In genomic region chr6:24573319-24573718, GRCm38 (mm10) we compare ENCODE assay signal across 27 mouse cellular contexts. TPM values are rescaled to one million over a fixed set of nuclear protein-coding genes. Genes with fewer than 3 reads are reported as not detected.
DNase-seq lines count a peak whose midpoint lies in the region; ATAC-seq and TF ChIP-seq lines count a peak whose summit lies in the region.
"Had no signal": no experiment of that assay in that cellular context is flagged by ENCODE, and none has a peak within 500 bp of the region (broad histone marks: within the 10 kb centered on the region; RNA-seq: fewer than 3 reads in every experiment).

No protein-coding gene starts in this region.

- H3K79me2 ChIP-seq in heart, adult 2 months (replicated peaks; ENCODE audit: control insufficient read depth, insufficient read depth, low read length), result no peaks in the 10 kb centered on the region

- TF ChIP-seq CTCF in heart, adult 2 months (IDR thresholded peaks at IDR 0.05), result no peak

- no peak for TF ChIP-seq POLR2A in heart, adult 2 months (IDR thresholded peaks at IDR 0.05; ENCODE audit: insufficient read depth, low read depth, low read length)

- no peak for ATAC-seq in heart, embryonic 11.5 days (replicated peaks; ENCODE audit: insufficient number of reproducible peaks, low FRiP score, low TSS enrichment)
- no peak for ATAC-seq in heart, embryonic 12.5 days (ENCODE audit: insufficient number of reproducible peaks, low FRiP score)
- ATAC-seq: activated CD4-positive, CD25-positive, alpha-beta regulatory T cell, adult 4 months; CD4-positive, CD25-positive, alpha-beta regulatory T cell, adult 4 months; forebrain, embryonic 13.5 days; Patski had no signal

- H3K27ac ChIP-seq in heart, embryonic 11.5 days (ENCODE audit: low read depth, low read length), result no peak overlapping the region
- H3K27ac ChIP-seq in heart, adult 2 months, result peak overlapping the region; percentile 74
- H3K27ac ChIP-seq in heart, embryonic 12.5 days (ENCODE audit: poor library complexity, severe bottlenecking), result no peak overlapping the region
- H3K27ac ChIP-seq: embryonic facial prominence, embryonic 10.5 days; embryonic facial prominence, embryonic 12.5 days; forebrain, embryonic 13.5 days had no signal

- no peak overlapping the region for H3K9ac ChIP-seq in heart, embryonic 11.5 days (ENCODE audit: low read depth, low read length)
- H3K9ac ChIP-seq in heart, adult 2 months (ENCODE audit: low read depth, low read length), result no peak overlapping the region
- H3K9ac ChIP-seq in heart, embryonic 12.5 days, result no peak overlapping the region
- H3K9ac ChIP-seq: embryonic facial prominence, embryonic 12.5 days; forebrain, embryonic 13.5 days had no signal

- H3K27me3 ChIP-seq in heart, embryonic 11.5 days (ENCODE audit: control insufficient read depth, insufficient read depth, low read length), result no peaks in the 10 kb centered on the region
- H3K27me3 ChIP-seq in heart, adult 2 months (ENCODE audit: control insufficient read depth, insufficient read depth, low read length), result no peaks in the 10 kb centered on the region
- no peaks in the 10 kb centered on the region for H3K27me3 ChIP-seq in heart, embryonic 12.5 days (replicated peaks)
- H3K27me3 ChIP-seq: CH12.LX; embryonic facial prominence, embryonic 12.5 days; forebrain, embryonic 13.5 days; Patski had no signal

- TF ChIP-seq EP300 in heart, adult 2 months (IDR thresholded peaks at IDR 0.05; ENCODE audit: insufficient read depth, low read depth, low read length), result peak; percentile 94

- H3K4me2 ChIP-seq in heart, embryonic 11.5 days, result no peak overlapping the region
- no peak overlapping the region for H3K4me2 ChIP-seq in heart, embryonic 12.5 days
- H3K4me2 ChIP-seq: embryonic facial prominence, embryonic 12.5 days; forebrain, embryonic 13.5 days had no signal

- H3K4me3 ChIP-seq in heart, embryonic 11.5 days (ENCODE audit: low read depth, low read length), result no peak overlapping the region
- no peak overlapping the region for H3K4me3 ChIP-seq in heart, adult 2 months
- no peak overlapping the region for H3K4me3 ChIP-seq in heart, embryonic 12.5 days
- H3K4me3 ChIP-seq: embryonic facial prominence, embryonic 10.5 days; embryonic facial prominence, embryonic 12.5 days; forebrain, embryonic 13.5 days had no signal

- DNase-seq in heart, adult 11 months, result peak; percentile 98
- peak in 1 of 2 experiments; percentile 67 for DNase-seq in heart, adult 2 months
- DNase-seq in heart, adult 9 months (ENCODE audit: low spot score in 2 of 2), result peak; percentile 73 to 74
- DNase-seq in heart, postnatal 25 days (ENCODE audit: low spot score), result no peak
- peak; percentile 50 to 72 for DNase-seq in heart, postnatal 10 days
- no peak for DNase-seq in heart, postnatal 4 days
- DNase-seq: adrenal gland, adult 8-10 months; adrenal gland, postnatal 14 days; adrenal gland, postnatal 36 days; B cell, adult 2 months; cerebellum, adult 11-12 months; cerebellum, adult 2 months; cerebellum, adult 9-10 months; cerebellum, postnatal 10 days; cerebellum, postnatal 25 days had no signal

- 0 out of 2 replicates have a peak, but pooled peaks cover 3% of the 10 kb centered on the region for H3K4me1 ChIP-seq in heart, embryonic 11.5 days (ENCODE audit: control insufficient read depth, insufficient read depth, low read length)
- H3K4me1 ChIP-seq in heart, adult 2 months (ENCODE audit: control insufficient read depth, insufficient read depth, low read length), result peaks cover 6% of the 10 kb centered on the region
- H3K4me1 ChIP-seq in heart, embryonic 12.5 days (replicated peaks), result peaks cover 7% of the 10 kb centered on the region
- H3K4me1 ChIP-seq: embryonic facial prominence, embryonic 12.5 days; forebrain, embryonic 13.5 days had no signal

- intact Hi-C loops in heart, adult 2 months (cut with DNase I), result loop anchor here (5.0 kb wide), 1 partner anchor 89 kb away; no protein-coding TSS in a partner anchor
- intact Hi-C loops in heart, postnatal 25 days (cut with DNase I), result loop anchor here (2.0 kb wide), 1 partner anchor 13 kb away; no protein-coding TSS in a partner anchor
- intact Hi-C loops in heart, postnatal 10 days (cut with DNase I), result no loop called here

- H3K9me3 ChIP-seq in heart, embryonic 11.5 days (replicated peaks; ENCODE audit: control insufficient read depth, low read length), result no peaks in the 10 kb centered on the region; the same call in 1 of the 2 replicates
- peaks cover 5% of the 10 kb centered on the region; the same call in 1 of the 2 replicates for H3K9me3 ChIP-seq in heart, embryonic 12.5 days (replicated peaks)
- H3K9me3 ChIP-seq: embryonic facial prominence, embryonic 10.5 days; embryonic facial prominence, embryonic 12.5 days; forebrain, embryonic 13.5 days; G1E had no signal

- H3K36me3 ChIP-seq in heart, embryonic 11.5 days (ENCODE audit: control insufficient read depth, insufficient read depth, low read length), result no peaks in the 10 kb centered on the region
- peaks cover 13% of the 10 kb centered on the region for H3K36me3 ChIP-seq in heart, adult 2 months (ENCODE audit: control insufficient read depth, insufficient read depth, low read length)
- no peaks in the 10 kb centered on the region for H3K36me3 ChIP-seq in heart, embryonic 12.5 days
- H3K36me3 ChIP-seq: embryonic facial prominence, embryonic 10.5 days; embryonic facial prominence, embryonic 12.5 days; G1E had no signal

RNA-seq across cellular contexts. Expression of gene Lmod2, which starts 24.2 kb away (rescaled TPM):
- 43.7 and 53.6 TPM in 2 replicates for polyA plus RNA-seq in heart, embryonic 11.5 days (2014; fragmentation: Nextera tagmentation; extraction: Ambion mirVana)
- 100 to 1,000 TPM; 691 to 757 TPM for total RNA-seq in heart, adult 2 months (2021)
- polyA plus RNA-seq in heart, adult 2 months (2012; rRNA removed), result 191 and 268 TPM in 2 replicates
- 45.3 and 49.3 TPM in 2 replicates for polyA plus RNA-seq in heart, embryonic 12.5 days (2016; fragmentation: Nextera tagmentation; extraction: Ambion mirVana)
- 100 to 1,000 TPM; 681 to 701 TPM for total RNA-seq in heart, postnatal 25 days (2021)
- 100 to 1,000 TPM; 278 to 346 TPM for total RNA-seq in heart, postnatal 10 days (2021)
- total RNA-seq in heart, postnatal 4 days (2021), result 100 to 1,000 TPM; 183 to 207 TPM
- total RNA-seq: adrenal gland, postnatal 14 days; CH12.LX had no signal
- polyA plus RNA-seq: activated CD4-positive, CD25-positive, alpha-beta regulatory T cell, adult 4 months; CD4-positive, CD25-positive, alpha-beta regulatory T cell, adult 4 months; cortical plate, adult 2 months; embryonic facial prominence, embryonic 10.5 days; forebrain, embryonic 11.5 days; forebrain, embryonic 13.5 days; G1E; Patski had no signal

RNA-seq across cellular contexts. Expression of gene Asb15, which starts 45.4 kb away (rescaled TPM):
- 0.11 and 0.15 TPM in 2 replicates for polyA plus RNA-seq in heart, embryonic 11.5 days (2014; fragmentation: Nextera tagmentation; extraction: Ambion mirVana)
- total RNA-seq in heart, adult 2 months (2021), result 10 to 100 TPM; 61.4 to 69.9 TPM
- polyA plus RNA-seq in heart, adult 2 months (2012; rRNA removed), result 31.0 and 61.4 TPM in 2 replicates
- 0.24 TPM in 1 of 2 replicates, not detected in the other for polyA plus RNA-seq in heart, embryonic 12.5 days (2016; fragmentation: Nextera tagmentation; extraction: Ambion mirVana)
- total RNA-seq in heart, postnatal 25 days (2021), result 10 to 100 TPM; 48.5 to 62.0 TPM
- total RNA-seq in heart, postnatal 10 days (2021), result 10 to 100 TPM; 20.1 to 22.7 TPM
- 1 to 10 TPM; 6.2 to 6.3 TPM for total RNA-seq in heart, postnatal 4 days (2021)
- total RNA-seq: adrenal gland, adult 8-10 months; adrenal gland, postnatal 14 days; adrenal gland, postnatal 36 days; CH12.LX had no signal
- polyA plus RNA-seq: activated CD4-positive, CD25-positive, alpha-beta regulatory T cell, adult 4 months; CD4-positive, CD25-positive, alpha-beta regulatory T cell, adult 4 months; embryonic facial prominence, embryonic 10.5 days; embryonic facial prominence, embryonic 12.5 days; forebrain, embryonic 11.5 days; forebrain, embryonic 13.5 days; G1E; Patski had no signal

RNA-seq across cellular contexts. Expression of gene Ndufa5, which starts 45.5 kb away (rescaled TPM):
- polyA plus RNA-seq in heart, embryonic 11.5 days (2014; fragmentation: Nextera tagmentation; extraction: Ambion mirVana), result 597 and 625 TPM in 2 replicates
- 1,000 to 10,000 TPM; 1,490 to 1,734 TPM for total RNA-seq in heart, adult 2 months (2021)
- 66.3 and 92.6 TPM in 2 replicates for polyA plus RNA-seq in heart, adult 2 months (2012; rRNA removed)
- 715 and 719 TPM in 2 replicates for polyA plus RNA-seq in heart, embryonic 12.5 days (2016; fragmentation: Nextera tagmentation; extraction: Ambion mirVana)
- 1,000 to 10,000 TPM; 1,436 to 1,506 TPM for total RNA-seq in heart, postnatal 25 days (2021)
- total RNA-seq in heart, postnatal 10 days (2021), result 1,000 to 10,000 TPM; 1,040 to 1,065 TPM
- 100 to 1,000 TPM; 799 to 849 TPM for total RNA-seq in heart, postnatal 4 days (2021)

RNA-seq across cellular contexts. Expression of gene Iqub, which starts 58.5 kb away (rescaled TPM):
- polyA plus RNA-seq in heart, embryonic 11.5 days (2014; fragmentation: Nextera tagmentation; extraction: Ambion mirVana), result 0.30 and 0.48 TPM in 2 replicates
- total RNA-seq in heart, adult 2 months (2021), result under 1 TPM; 0.47 to 0.52 TPM
- polyA plus RNA-seq in heart, adult 2 months (2012; rRNA removed), result 0.06 and 0.08 TPM in 2 replicates
- polyA plus RNA-seq in heart, embryonic 12.5 days (2016; fragmentation: Nextera tagmentation; extraction: Ambion mirVana), result 0.36 and 0.40 TPM in 2 replicates
- under 1 TPM; 0.28 to 0.29 TPM for total RNA-seq in heart, postnatal 25 days (2021)
- under 1 TPM; 0.17 to 0.25 TPM for total RNA-seq in heart, postnatal 10 days (2021)
- total RNA-seq in heart, postnatal 4 days (2021), result under 1 TPM; 0.23 to 0.36 TPM
- total RNA-seq: CH12.LX had no signal
- polyA plus RNA-seq: activated CD4-positive, CD25-positive, alpha-beta regulatory T cell, adult 4 months; CD4-positive, CD25-positive, alpha-beta regulatory T cell, adult 4 months; G1E; Patski had no signal

Comparison
In these comparisons a context has a peak if more than half of its experiments do, and no peak if none do; other contexts are left out.
1. DNase-seq: peak in heart, adult 11 months (single experiment), heart, adult 9 months (2 of 2) and heart, postnatal 10 days (2 of 2); none in heart, postnatal 25 days (single experiment) and heart, postnatal 4 days (single experiment).